Mouse (Mus musculus) granulocyte monocyte progenitor cell, adult 5-6 weeks (primary cell): Measurements from ENCODE around the gene Tulp2. TPM values are rescaled to one million over a fixed set of nuclear protein-coding genes. Genes with fewer than 3 reads are reported as not detected.
"Not testable (repeated sequence)": the region's sequence is repeated elsewhere in the genome, so short reads cannot be mapped to it uniquely, and the experiment has no call there.

Experiments
- ATAC-seq: replicated peaks from 2 replicates; pipeline ENCODE4 v1.8.0; 2016; ENCODE audit warnings: mild to moderate bottlenecking, moderate TSS enrichment, inconsistent platforms; ENCODE audit not compliant: poor library complexity, severe bottlenecking
- total RNA-seq, 2 experiments: library from RNA; stranded (forward) in 1 of 2; stranded (reverse) in 1 of 2; fragments of 200-712, 200-1000 nt in 1 of 2; fragments of >200 nt in 1 of 2; fragmentation: Nextera tagmentation in 1 of 2; gene quantifications; 2 replicates each; pipeline ENCODE4 v1.2.3; 2014 to 2017

The Tulp2 gene
- total RNA-seq, 2 experiments from 2014 or later = not detected

DNA sequence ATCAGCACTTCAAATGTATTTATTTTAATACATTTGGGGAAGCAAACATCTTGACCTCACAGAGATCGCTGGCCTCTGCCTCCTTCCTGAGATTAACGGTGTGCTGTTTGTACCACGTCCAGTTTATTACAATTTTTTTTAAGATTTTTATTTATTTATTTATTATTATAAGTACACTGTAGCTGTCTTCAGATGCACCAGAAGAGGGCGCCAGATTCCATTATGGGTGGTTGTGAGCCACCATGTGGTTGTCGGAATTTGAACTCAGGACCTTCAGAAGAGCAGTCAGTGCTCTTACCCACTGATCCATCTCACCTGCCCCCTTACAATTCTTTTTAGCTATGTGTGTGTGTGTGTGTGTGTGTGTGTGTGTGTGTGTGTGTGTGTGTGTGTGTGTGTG, 35.2 kb downstream of the Tulp2 start:
- ATAC-seq = not testable (repeated sequence)

DNA sequence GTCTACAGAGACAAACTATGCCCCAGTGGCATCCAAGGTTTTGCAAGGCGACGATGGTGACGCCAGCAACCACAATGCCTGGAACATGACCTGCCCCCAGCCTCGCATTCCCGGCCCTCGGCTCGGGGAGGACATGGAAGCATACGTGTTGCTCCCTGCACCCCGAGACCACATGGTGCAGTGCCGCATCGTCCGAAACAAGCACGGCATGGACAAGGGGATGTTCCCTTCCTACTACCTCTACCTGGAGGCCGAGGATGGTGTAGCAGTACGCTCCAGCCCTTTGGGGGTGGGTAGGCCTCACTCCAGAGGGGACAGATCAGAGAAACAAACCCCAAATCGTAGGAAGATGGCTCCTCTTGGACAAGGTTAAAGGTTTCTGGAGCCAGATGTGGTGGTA, 36.9 kb downstream of the Tulp2 start:
- ATAC-seq = no peak

GRCm38 (mm10) chr7:45519345-45520120, 37.9 kb downstream of the Tulp2 start:
- ATAC-seq = no peak

DNA sequence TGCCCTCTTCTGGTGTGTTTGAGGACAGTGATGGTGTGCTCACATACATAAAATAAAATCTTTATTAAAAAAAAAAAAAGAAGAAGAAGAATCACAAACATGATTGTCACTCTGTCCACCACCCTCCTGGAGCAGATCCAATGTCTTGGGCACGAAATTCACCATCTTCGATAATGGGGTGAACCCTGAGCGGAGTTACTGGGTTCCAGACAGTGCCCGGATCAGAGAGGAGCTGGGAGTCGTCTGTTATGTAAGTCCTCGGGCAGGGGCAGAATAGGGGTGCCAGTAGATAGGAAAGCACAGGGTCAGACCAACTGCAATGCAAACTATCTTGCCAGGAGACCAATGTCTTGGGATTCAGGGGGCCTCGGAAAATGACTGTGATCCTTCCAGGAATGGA, 38.9 kb downstream of the Tulp2 start:
- ATAC-seq = no peak

- ATAC-seq = peak; percentile 57
Observed at GRCm38 (mm10) chr7:45521728-45522184, 40.1 kb downstream of the Tulp2 start.

DNA sequence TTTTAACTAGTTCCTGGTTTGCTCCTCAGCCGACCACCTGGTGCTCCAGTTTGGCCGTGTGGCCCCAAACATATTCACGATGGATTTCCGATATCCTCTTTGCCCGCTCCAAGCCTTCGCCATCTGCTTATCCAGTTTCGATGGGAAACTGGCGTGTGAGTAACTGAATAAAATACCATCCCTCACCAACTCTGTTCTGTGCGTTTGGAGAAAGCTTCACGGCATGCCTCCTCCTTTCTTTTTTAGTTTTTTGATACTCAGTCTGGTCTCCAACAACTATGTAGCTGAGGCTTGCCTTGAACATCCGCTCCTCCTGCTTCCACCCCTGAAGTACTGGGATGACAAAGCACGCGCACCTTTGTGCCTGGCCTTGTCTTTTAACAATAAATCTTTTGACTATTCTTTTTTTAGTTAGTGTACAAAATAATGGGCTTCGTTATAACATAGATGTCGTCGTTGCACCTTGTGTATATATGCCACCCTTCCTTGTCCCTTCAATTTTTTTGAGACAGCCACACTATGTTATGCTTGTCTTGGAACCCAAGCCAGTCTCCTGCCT, 40.6 kb downstream of the Tulp2 start:
- no peak for ATAC-seq

DNA sequence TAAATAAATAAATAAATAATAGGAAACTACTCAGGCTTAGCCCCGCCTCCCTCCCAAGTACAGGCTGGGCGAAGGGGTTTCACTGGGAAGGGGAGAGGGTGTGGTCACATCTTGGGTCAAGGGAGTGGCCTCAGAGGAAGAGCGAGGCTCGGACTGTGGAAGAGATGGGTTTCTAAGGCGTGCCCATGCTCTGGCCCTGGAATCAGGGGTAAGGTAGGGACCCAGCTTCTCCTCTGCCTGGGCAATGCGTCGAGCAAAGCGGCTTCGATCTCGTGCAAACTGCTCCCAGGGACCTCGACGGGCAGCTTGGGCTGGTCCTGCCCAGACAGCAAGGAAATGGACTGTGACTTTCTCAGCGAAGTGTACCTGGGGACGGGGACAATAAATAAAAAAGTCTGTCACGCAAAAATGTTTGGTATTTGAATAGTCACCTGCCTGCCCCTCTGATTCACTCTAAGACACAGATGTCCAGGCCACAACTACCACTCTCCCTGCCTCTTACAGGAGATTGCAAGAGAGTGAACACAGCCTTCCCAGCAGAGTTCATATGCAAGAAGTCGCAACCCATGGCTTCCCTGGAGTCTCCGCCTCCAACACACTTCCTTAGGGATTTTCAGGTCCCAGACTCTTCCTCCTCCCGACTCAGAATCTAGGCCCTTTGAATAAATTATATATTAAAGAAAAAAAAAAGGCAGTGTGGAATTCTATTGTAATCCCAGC, 41.4 kb downstream of the Tulp2 start:
- no peak for ATAC-seq

- no peak for ATAC-seq
Observed at GRCm38 (mm10) chr7:45523678-45524170, 42.0 kb downstream of the Tulp2 start.

DNA sequence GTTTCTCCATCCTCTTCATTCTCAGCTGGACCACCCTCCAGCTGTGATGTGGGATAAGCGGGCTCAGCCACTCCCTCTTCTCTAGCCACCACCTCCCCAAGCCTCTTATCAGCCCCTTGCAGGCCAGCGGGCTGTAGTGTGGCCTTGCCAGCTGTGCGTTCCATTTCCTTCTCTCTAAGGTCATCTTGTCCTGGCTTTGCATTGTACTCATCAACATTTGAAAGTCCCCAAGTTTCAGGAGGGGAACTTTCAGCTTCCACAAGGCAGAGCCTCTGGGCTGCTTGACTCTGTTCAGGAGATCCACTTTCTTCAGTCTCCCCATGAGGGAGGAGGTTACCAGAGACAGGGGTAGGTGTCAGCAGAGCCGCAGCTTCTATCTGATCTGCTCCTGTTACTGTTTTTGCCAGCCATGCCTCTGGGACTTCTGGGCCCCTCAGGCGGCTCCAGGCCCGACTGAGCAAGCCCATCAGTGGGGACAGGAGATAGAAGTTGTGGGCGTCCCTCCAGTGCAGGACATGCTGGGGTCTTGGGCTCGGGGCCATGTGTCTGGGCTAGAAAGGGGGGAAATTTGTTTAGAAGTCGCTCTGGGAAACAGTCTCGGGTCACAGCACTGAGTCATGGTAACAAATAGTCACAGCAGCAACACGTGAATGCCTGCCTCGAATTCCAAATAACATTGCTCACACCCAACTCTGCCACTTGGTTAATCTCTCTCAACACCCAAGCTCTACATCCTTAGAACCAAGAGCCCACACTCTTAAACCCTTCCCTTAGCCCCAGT, 43.4 kb downstream of the Tulp2 start:
- ATAC-seq = peak; percentile 11

GRCm38 (mm10) chr7:45525809-45526473, 44.3 kb downstream of the Tulp2 start, which contains the start of the genes Ppp1r15a and Plekha4:
Gene Ppp1r15a, minus strand, starts transcription at chr7:45526268.
Gene Plekha4, plus strand, starts transcription at chr7:45526330.
- ATAC-seq = peak; percentile 72

DNA sequence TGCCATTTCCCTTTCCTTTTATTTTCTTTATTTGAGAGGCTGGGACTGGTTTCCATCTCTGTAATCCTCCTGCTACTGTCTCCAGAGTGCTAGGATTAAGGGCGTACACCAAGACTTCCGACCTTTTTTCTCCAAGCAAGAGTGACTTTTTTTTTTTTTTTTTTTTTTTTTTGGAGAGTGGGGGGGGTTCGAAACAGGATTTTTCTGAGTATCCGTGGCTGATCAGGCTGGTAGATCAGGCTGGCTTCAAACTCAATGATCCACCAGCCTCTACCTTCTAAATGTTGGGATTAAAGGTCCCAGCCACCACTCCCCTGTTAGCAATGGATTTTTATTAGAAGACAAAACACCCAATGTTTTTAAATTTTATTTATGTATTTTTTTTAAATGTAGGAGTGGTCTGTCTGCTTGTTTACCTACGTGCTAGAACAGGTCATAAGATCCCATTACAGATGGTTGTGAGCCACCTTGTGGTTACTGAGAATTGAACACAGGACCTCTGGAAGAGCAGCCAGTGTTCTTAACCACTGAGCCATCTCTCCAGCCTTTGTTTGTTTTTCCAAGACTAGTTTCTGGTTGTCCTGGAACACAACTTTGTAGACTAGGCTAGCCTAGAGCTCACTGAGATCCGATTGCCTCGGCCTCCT, 44.9 kb downstream of the Tulp2 start:
- no peak for ATAC-seq

DNA sequence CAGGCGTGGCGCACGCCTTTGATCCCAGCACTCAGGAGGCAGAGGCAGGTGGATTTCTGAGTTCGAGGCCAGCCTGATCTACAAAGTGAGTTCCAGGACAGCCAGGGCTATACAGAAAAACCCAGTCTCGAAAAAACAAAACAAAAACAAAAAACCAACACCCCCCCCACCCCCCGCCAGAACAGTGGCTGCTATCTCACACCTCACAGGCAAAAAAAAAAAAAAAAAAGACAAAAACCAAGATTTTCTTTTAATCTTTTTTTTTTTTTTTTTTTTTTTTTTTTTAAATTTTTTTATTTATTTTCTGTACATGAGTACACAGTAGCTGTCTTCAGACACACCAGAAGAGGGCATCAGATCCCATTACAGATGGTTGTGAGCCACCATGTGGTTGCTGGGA, 45.5 kb downstream of the Tulp2 start:
- ATAC-seq = not testable (repeated sequence)

DNA sequence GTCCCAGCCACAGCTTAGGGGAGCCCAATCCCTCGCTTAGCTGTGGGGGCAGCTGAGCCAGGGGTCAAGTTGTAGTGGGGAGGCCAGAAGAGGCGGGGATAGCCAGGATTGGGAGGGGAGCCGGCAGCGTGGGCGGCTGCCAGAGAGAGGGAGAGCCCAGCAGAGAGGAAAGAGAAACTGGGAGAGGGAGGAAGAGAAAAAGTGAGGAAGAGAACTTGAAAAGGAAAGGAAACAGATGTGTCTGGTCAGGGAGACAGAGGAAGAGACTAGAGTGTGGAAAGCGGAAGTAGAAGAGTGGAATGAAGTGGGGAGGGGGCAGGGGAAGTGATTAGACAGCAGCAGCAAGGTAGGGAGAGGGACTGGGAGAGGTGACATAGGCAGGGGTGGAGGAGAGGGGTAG, 47.8 kb downstream of the Tulp2 start:
- peak; percentile 44 for ATAC-seq

GRCm38 (mm10) chr7:45530643-45531042, 49.0 kb downstream of the Tulp2 start:
- ATAC-seq = no peak

- no peak for ATAC-seq
Observed at GRCm38 (mm10) chr7:45535676-45536075, 54.0 kb downstream of the Tulp2 start.

- ATAC-seq = no peak
Observed at GRCm38 (mm10) chr7:45537602-45538001, 55.9 kb downstream of the Tulp2 start.

GRCm38 (mm10) chr7:45538163-45539041, 56.7 kb downstream of the Tulp2 start:
- peak; percentile 86 for ATAC-seq

DNA sequence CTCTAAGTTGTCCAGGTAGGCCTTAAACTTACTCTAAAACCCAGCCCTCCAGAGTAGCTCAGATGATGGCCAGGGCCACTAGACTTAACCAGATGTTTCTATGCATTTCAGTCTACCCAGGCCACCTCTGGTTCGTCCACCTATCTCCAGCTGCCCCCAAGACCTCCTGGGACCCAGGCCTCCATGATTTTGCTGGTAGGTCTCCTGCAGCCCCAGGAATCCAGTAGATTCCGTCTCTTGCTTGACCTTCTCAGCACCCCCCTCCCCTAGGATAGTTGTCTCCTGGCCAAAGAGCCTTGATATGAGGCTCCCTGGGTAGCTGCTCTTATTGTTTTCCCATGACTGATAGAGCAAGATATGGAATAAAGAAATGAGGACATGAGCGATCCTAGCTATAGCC, 57.4 kb downstream of the Tulp2 start:
- no peak for ATAC-seq
